ENCODE assay signal across 22 mouse cellular contexts in genomic region chr8:96489804-96490203, GRCm38 (mm10).
"Had no signal": no experiment of that assay in that cellular context is flagged by ENCODE, and none has a peak within 500 bp of the region (broad histone marks: within the 10 kb centered on the region; RNA-seq: fewer than 3 reads in every experiment).

No protein-coding gene starts in this region.

- DNase-seq: kidney, adult 18-20 months; kidney, postnatal 14 days; kidney, postnatal 4 days; liver; lung, adult 18-20 months; lung, postnatal 10 days; lung, postnatal 36 days; retina, postnatal 1 day; right cerebral cortex, postnatal 4 days; thymus, postnatal 36 days had no signal

- H3K4me1 ChIP-seq: limb, embryonic 13.5 days; liver, embryonic 12.5 days; liver, embryonic 15.5 days; lung, embryonic 15.5 days; megakaryocyte, embryonic 14.5 days had no signal

- H3K27me3 ChIP-seq: limb, embryonic 13.5 days; liver, embryonic 12.5 days; liver, embryonic 15.5 days; lung, embryonic 15.5 days; megakaryocyte, embryonic 14.5 days; midbrain, embryonic 13.5 days; neural tube, embryonic 13.5 days had no signal

- H3K4me3 ChIP-seq: limb, embryonic 10.5 days; limb, embryonic 13.5 days; liver, embryonic 12.5 days; liver, embryonic 15.5 days; lung, embryonic 15.5 days; megakaryocyte, embryonic 14.5 days; midbrain, embryonic 10.5 days; midbrain, embryonic 13.5 days; myocyte; neural tube, embryonic 13.5 days had no signal

- H3K27ac ChIP-seq: limb, embryonic 10.5 days; limb, embryonic 13.5 days; liver, embryonic 12.5 days; liver, embryonic 15.5 days; lung, embryonic 15.5 days; midbrain, embryonic 13.5 days; neural tube, embryonic 13.5 days; stomach, postnatal 0 days had no signal

- H3K4me2 ChIP-seq: limb, embryonic 13.5 days; liver, embryonic 12.5 days; liver, embryonic 15.5 days; lung, embryonic 15.5 days; midbrain, embryonic 13.5 days; neural tube, embryonic 13.5 days had no signal

- ATAC-seq: liver, embryonic 12.5 days; midbrain, embryonic 13.5 days; midbrain, embryonic 16.5 days had no signal

- H3K9ac ChIP-seq: limb, embryonic 13.5 days; liver, embryonic 12.5 days; liver, embryonic 15.5 days; lung, embryonic 15.5 days; midbrain, embryonic 13.5 days; neural tube, embryonic 13.5 days had no signal

- H3K36me3 ChIP-seq: limb, embryonic 10.5 days; limb, embryonic 13.5 days; liver, embryonic 12.5 days; liver, embryonic 15.5 days; lung, embryonic 15.5 days; midbrain, embryonic 10.5 days; midbrain, embryonic 13.5 days; neural tube, embryonic 13.5 days had no signal

- H3K9me3 ChIP-seq: limb, embryonic 10.5 days; limb, embryonic 13.5 days; liver, embryonic 15.5 days; lung, embryonic 15.5 days; midbrain, embryonic 10.5 days; midbrain, embryonic 13.5 days; neural tube, embryonic 13.5 days had no signal
